Mouse (Mus musculus): ENCODE results near the gene Klhl31. TPM values are rescaled to one million over a fixed set of nuclear protein-coding genes. Genes with fewer than 3 reads are reported as not detected.

Gene Klhl31
- polyA plus RNA-seq, 1 experiment from 2014 or later = 0.19 TPM

- Histone ChIP-seq H3K9me3 (no peaks in the 10 kb centered on the region), H3K27me3 (no peaks in the 10 kb centered on the region), H3K36me3 (replicated peaks) (no peaks in the 10 kb centered on the region), H3K9ac (no peak overlapping the region), H3K4me2 (no peak overlapping the region), H3K4me1 (no peaks in the 10 kb centered on the region), H3K4me3 (replicated peaks) (no peak overlapping the region), H3K27ac (no peak overlapping the region)
- no peak for ATAC-seq (ENCODE audit: low FRiP score)
- 88% methylated on average over 5 of the region's 5 CpGs for WGBS
These were observed 6.6 kb upstream of the Klhl31 start for GRCm38 (mm10) chr9:77629708-77630107.

DNA sequence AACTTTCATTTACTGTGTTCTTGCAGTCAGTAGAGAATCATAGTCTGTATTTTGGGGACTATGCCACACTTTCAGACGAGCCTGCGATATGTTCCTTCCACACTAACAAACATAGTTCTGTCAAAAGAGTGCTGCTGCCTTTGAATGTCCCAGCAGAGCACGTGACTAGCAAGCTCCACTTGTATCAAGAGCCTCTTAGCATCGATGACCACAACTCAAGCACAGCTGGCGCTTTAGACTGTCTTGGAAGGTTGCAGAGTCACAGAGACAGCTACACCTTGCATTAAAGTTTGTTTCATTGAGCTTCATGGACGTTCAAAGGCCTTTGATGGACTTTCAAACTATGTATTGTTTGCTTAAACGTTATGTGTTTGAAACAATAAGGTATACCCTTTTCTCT, 5.5 kb upstream of the Klhl31 start:
- no peaks in the 10 kb centered on the region for H3K27me3 ChIP-seq
- no peak for ATAC-seq (ENCODE audit: low FRiP score)
- H3K9me3 ChIP-seq = no peaks in the 10 kb centered on the region
- H3K27ac ChIP-seq = no peak overlapping the region
- H3K36me3 ChIP-seq (replicated peaks) = no peaks in the 10 kb centered on the region
- H3K4me1 ChIP-seq = no peaks in the 10 kb centered on the region
- no peak overlapping the region for H3K4me2 ChIP-seq
- WGBS = 83% methylated on average over 7 of the region's 7 CpGs
- H3K9ac ChIP-seq = no peak overlapping the region
- no peak overlapping the region for H3K4me3 ChIP-seq (replicated peaks)

- 87% methylated on average over 3 of the region's 3 CpGs for WGBS
- H3K4me3 ChIP-seq (replicated peaks) = no peak overlapping the region
- ATAC-seq (ENCODE audit: low FRiP score) = no peak
These were observed 3.9 kb upstream of the Klhl31 start for GRCm38 (mm10) chr9:77632432-77632831.

DNA sequence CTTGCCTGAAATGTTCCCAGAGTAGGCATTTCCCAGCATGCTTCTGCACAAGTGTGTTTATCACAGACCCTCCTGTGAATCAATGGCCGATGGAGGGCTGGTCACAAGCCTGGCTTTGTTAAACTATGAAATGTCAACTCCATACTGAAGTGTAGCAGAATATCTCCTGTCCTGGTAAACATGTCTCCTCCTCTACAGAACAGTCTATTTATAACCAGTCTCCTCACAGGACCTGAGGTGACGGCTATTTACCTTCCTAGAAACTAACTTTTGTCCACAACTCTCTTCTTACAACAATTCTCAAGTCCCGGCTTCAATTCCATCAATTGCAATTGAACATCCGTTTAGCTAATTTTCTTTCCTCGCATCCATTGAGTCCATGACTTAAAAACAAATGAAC, 297 bp upstream of the Klhl31 start:
- 84% methylated on average over 5 of the region's 5 CpGs for WGBS
- no peaks in the 10 kb centered on the region for H3K4me1 ChIP-seq
- no peak for ATAC-seq (ENCODE audit: low FRiP score)
- H3K27me3 ChIP-seq = no peaks in the 10 kb centered on the region
- no peaks in the 10 kb centered on the region for H3K36me3 ChIP-seq (replicated peaks)
- no peak overlapping the region for H3K9ac ChIP-seq
- H3K27ac ChIP-seq = no peak overlapping the region
- no peak overlapping the region for H3K4me3 ChIP-seq (replicated peaks)
- H3K4me2 ChIP-seq = no peak overlapping the region
- no peaks in the 10 kb centered on the region for H3K9me3 ChIP-seq

More at GRCm38 (mm10) chr9:77632432-77632831, 3.9 kb upstream of the Klhl31 start:
- Histone ChIP-seq H3K27me3 (no peaks in the 10 kb centered on the region), H3K4me1 (no peaks in the 10 kb centered on the region), H3K9me3 (no peaks in the 10 kb centered on the region), H3K27ac (no peak overlapping the region), H3K9ac (no peak overlapping the region), H3K36me3 (replicated peaks) (no peaks in the 10 kb centered on the region), H3K4me2 (no peak overlapping the region)

DNA sequence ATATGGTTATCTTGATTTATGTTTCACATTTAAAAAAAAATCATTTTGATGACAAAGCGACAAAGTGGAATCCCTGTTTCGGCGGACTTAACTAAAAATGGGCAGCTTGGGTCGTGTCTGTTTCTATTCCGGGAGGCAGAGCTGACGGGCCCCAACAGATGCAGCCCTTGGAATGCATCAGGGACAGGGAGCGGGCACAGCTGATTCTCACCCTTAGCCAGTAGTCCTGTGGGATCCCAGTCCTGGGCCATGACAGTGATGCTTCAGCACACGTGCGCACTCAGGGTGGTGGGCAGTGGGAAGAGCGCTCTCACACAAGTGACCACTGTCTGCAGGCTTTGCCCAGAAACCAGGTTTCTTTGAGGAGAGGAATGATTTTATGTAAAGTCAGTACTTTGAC, 1.1 kb downstream of the Klhl31 start:
- ATAC-seq (ENCODE audit: low FRiP score) = no peak
- no peaks in the 10 kb centered on the region for H3K4me1 ChIP-seq
- 92% methylated on average over 10 of the region's 10 CpGs for WGBS
- H3K4me3 ChIP-seq (replicated peaks) = no peak overlapping the region
- no peak overlapping the region for H3K4me2 ChIP-seq
- no peaks in the 10 kb centered on the region for H3K9me3 ChIP-seq
- no peaks in the 10 kb centered on the region for H3K27me3 ChIP-seq
- H3K27ac ChIP-seq = no peak overlapping the region
- no peak overlapping the region for H3K9ac ChIP-seq
- no peaks in the 10 kb centered on the region for H3K36me3 ChIP-seq (replicated peaks)

DNA sequence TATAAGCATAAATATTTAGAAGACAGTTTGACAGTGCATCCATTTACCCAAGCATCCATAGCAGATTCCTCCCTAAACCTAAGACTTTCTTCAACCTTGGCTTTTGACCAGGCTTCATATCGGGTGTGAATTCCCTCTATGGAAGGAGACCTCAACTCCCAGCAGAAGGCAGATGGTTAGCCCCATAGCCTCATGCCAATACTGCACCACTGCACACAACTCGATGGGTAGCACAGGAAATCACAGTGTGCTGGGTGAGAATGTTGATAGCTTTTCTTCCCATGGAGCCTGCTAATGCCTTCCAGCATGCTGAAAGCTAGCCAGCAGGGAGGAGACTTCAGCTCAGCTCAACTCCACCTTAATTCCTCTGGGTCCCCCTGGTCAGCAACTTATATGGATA, 8.9 kb downstream of the Klhl31 start:
- ATAC-seq (ENCODE audit: low FRiP score) = no peak

GRCm38 (mm10) chr9:77651847-77652246, 15.5 kb downstream of the Klhl31 start:
- peaks cover 7% of the 10 kb centered on the region; the same call in 1 of the 2 replicates for H3K4me1 ChIP-seq
- H3K4me2 ChIP-seq = no peak overlapping the region
- no peaks in the 10 kb centered on the region for H3K9me3 ChIP-seq
- no peak overlapping the region for H3K27ac ChIP-seq
- no peak overlapping the region for H3K4me3 ChIP-seq (replicated peaks)
- no peak for ATAC-seq (ENCODE audit: low FRiP score)
- no peaks in the 10 kb centered on the region for H3K36me3 ChIP-seq (replicated peaks)
- 59% methylated on average over 7 of the region's 7 CpGs for WGBS
- H3K27me3 ChIP-seq = peaks cover 17% of the 10 kb centered on the region
- H3K9ac ChIP-seq = no peak overlapping the region

More for the DNA sequence above, 8.9 kb downstream of the Klhl31 start:
- Histone ChIP-seq H3K9me3 (no peaks in the 10 kb centered on the region), H3K9ac (no peak overlapping the region), H3K4me2 (no peak overlapping the region), H3K36me3 (replicated peaks) (no peaks in the 10 kb centered on the region), H3K4me1 (no peaks in the 10 kb centered on the region), H3K27me3 (no peaks in the 10 kb centered on the region), H3K4me3 (replicated peaks) (no peak overlapping the region), H3K27ac (no peak overlapping the region)
- 79% methylated on average over 2 of the region's 2 CpGs for WGBS

- no peak for ATAC-seq (ENCODE audit: low FRiP score)
- 87% methylated on average over 3 of the region's 3 CpGs for WGBS
- Histone ChIP-seq H3K9me3 (no peaks in the 10 kb centered on the region), H3K36me3 (replicated peaks) (no peaks in the 10 kb centered on the region), H3K27ac (no peak overlapping the region), H3K4me1 (peaks cover 7% of the 10 kb centered on the region; the same call in 1 of the 2 replicates), H3K27me3 (peaks cover 18% of the 10 kb centered on the region), H3K4me3 (replicated peaks) (no peak overlapping the region), H3K9ac (no peak overlapping the region), H3K4me2 (no peak overlapping the region)
These were observed 17.6 kb downstream of the Klhl31 start for GRCm38 (mm10) chr9:77653907-77654306.

DNA sequence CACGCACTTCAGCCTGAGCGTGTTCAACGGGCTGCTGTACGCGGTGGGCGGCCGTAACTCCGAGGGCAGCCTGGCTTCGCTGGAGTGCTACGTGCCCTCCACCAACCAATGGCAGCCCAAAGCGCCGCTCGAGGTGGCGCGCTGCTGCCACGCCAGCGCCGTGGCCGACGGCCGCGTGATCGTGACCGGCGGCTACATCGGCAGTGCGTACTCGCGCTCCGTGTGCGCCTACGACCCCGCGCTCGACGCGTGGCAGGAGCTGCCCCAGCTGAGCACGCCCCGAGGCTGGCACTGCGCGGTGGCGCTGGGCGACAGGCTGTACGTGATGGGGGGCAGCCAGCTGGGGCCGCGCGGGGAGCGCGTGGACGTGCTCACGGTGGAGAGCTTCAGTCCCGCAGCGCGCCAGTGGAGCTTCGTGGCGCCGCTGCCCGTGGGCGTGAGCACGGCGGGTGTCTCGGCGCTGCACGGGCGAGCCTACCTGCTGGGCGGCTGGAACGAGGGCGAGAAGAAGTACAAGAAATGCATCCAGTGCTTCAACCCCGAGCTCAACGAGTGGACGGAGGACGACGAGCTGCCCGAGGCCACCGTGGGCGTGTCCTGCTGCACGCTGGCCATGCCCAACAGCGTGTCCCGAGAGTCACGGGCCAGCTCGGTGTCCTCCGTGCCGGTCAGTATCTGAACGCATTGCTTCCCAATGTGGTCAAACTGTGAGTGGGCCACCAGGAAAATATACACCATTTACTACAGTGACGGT, 19.1 kb downstream of the Klhl31 start:
- H3K4me3 ChIP-seq (replicated peaks) = peak overlapping the region; percentile 69
- H3K4me1 ChIP-seq = peaks cover 7% of the 10 kb centered on the region; the same call in 1 of the 2 replicates
- ATAC-seq (ENCODE audit: low FRiP score) = peak; percentile 89
- peaks cover 18% of the 10 kb centered on the region for H3K27me3 ChIP-seq
- H3K27ac ChIP-seq = no peak overlapping the region
- peak overlapping the region; percentile 100 for H3K4me2 ChIP-seq
- no peaks in the 10 kb centered on the region for H3K9me3 ChIP-seq
- no peaks in the 10 kb centered on the region for H3K36me3 ChIP-seq (replicated peaks)
- peak overlapping the region; percentile 71 for H3K9ac ChIP-seq
- under 1% methylated on average over 85 of the region's 85 CpGs for WGBS

DNA sequence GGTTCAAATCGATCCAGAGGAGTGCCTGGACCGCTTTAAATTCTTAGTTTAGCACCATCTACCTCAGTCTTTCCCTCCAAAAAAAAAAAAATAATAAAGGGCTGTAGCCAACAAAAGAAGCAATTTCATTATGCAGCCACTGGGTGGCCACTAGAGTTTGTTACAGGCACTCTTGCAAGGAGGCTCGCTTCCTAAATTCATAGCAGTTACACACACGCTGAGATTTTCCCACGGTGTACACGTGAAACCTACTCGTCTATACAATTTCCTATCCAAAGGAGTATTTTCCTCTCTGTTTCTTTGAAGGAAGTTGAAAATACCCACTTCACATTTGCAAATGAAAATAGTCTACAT, 19.6 kb downstream of the Klhl31 start:
- H3K4me3 ChIP-seq (replicated peaks) = peak overlapping the region; percentile 69
- H3K27me3 ChIP-seq = peaks cover 18% of the 10 kb centered on the region
- peak overlapping the region; percentile 71; the same call in 1 of the 2 replicates for H3K9ac ChIP-seq
- H3K4me1 ChIP-seq = peaks cover 7% of the 10 kb centered on the region; the same call in 1 of the 2 replicates
- no peaks in the 10 kb centered on the region for H3K36me3 ChIP-seq (replicated peaks)
- H3K4me2 ChIP-seq = peak overlapping the region; percentile 100
- ATAC-seq (ENCODE audit: low FRiP score) = peak; percentile 61
- H3K27ac ChIP-seq = no peak overlapping the region
- WGBS = under 1% methylated on average over 7 of the region's 7 CpGs
- H3K9me3 ChIP-seq = no peaks in the 10 kb centered on the region

DNA sequence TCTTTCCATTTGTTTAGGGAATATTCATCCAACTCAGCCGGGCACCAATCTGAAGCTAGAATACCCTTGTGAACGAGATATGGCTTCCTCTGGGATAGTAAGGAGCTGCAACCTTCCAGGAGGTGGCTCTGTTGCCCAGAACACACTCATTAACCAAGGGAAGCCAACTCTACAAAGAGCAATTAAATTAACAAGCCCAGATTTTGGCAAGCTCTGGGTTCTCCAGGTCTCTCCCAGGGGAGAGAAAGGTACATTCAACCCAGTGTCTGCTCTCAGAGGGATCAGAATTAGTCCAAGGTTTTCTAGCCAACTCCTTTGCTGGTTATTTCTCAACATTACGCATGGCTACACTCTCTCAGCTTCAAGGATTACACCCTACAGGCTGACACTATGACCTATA, 26.6 kb downstream of the Klhl31 start:
- Histone ChIP-seq H3K27ac (no peak overlapping the region), H3K27me3 (no peaks in the 10 kb centered on the region), H3K4me2 (no peak overlapping the region), H3K9ac (no peak overlapping the region), H3K4me3 (replicated peaks) (no peak overlapping the region), H3K9me3 (no peaks in the 10 kb centered on the region), H3K36me3 (replicated peaks) (no peaks in the 10 kb centered on the region), H3K4me1 (no peaks in the 10 kb centered on the region)
- WGBS = 76% methylated on average over 3 of the region's 3 CpGs
- no peak for ATAC-seq (ENCODE audit: low FRiP score)

GRCm38 (mm10) chr9:77670095-77670494, 33.8 kb downstream of the Klhl31 start:
- H3K36me3 ChIP-seq (replicated peaks) = no peaks in the 10 kb centered on the region
- no peak overlapping the region for H3K9ac ChIP-seq
- H3K27ac ChIP-seq = no peak overlapping the region
- no peak overlapping the region for H3K4me3 ChIP-seq (replicated peaks)
- 90% methylated on average over 6 of the region's 6 CpGs for WGBS
- H3K27me3 ChIP-seq = no peaks in the 10 kb centered on the region
- no peak overlapping the region for H3K4me2 ChIP-seq
- H3K4me1 ChIP-seq = no peaks in the 10 kb centered on the region
- no peak for ATAC-seq (ENCODE audit: low FRiP score)
- H3K9me3 ChIP-seq = 0 out of 2 replicates have a peak, but pooled peaks cover 9% of the 10 kb centered on the region

DNA sequence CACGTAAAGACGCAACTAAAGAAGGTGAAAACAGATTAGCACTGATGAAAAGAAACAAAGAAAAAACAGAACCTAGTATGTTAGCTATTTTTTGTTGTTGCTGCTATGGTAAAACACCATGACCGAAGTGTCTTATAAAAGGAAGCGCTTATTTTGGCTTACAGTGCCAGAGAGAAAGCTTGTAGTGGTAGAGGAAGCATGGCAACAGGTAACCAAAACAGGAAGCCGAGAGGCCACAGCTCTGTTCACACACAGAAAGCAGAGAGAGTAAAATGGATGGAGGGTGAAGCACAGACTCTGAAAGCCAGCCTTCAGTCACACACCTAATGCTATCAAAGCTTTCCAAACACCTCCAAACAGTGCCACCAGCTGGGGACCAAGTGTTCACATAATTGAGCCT, 34.7 kb downstream of the Klhl31 start:
- Histone ChIP-seq H3K4me2 (no peak overlapping the region), H3K27me3 (no peaks in the 10 kb centered on the region), H3K4me3 (replicated peaks) (no peak overlapping the region), H3K27ac (no peak overlapping the region), H3K9ac (no peak overlapping the region), H3K9me3 (0 out of 2 replicates have a peak, but pooled peaks cover 9% of the 10 kb centered on the region), H3K36me3 (replicated peaks) (no peaks in the 10 kb centered on the region), H3K4me1 (no peaks in the 10 kb centered on the region)
- WGBS = 91% methylated on average over 5 of the region's 5 CpGs
- no peak for ATAC-seq (ENCODE audit: low FRiP score)
